Mouse (Mus musculus) limb, embryonic 13.5 days (tissue): ENCODE data around the gene 1700061G19Rik. TPM values are rescaled to one million over a fixed set of nuclear protein-coding genes. Genes with fewer than 3 reads are reported as not detected.

ENCODE experiments used
- ATAC-seq: fragments of 200-750 bp; cut with Nextera tagmentation; 2 replicates; pipeline ENCODE4 v1.8.0; 2017; ENCODE audit warnings: low read depth, moderate number of reproducible peaks, moderate TSS enrichment; ENCODE audit not compliant: low FRiP score
- H3K27ac ChIP-seq: fragments of 300-500 bp; sonication (generic); 2 replicates; pipeline ENCODE4 v1.5.1; 2015; ENCODE audit warnings: inconsistent platforms, mild to moderate bottlenecking, moderate library complexity
- H3K27me3 ChIP-seq: fragments of 300-500 bp; sonication (generic); 2 replicates; pipeline ENCODE4 v1.6.1; 2015; ENCODE audit warnings: mild to moderate bottlenecking, inconsistent platforms
- H3K36me3 ChIP-seq: fragments of 300-500 bp; sonication (generic); 2 replicates; pipeline ENCODE4 v1.6.1; 2015; ENCODE audit warnings: inconsistent platforms, mild to moderate bottlenecking, moderate library complexity
- H3K4me1 ChIP-seq: fragments of 300-500 bp; sonication (generic); 2 replicates; pipeline ENCODE4 v1.6.1; 2015; ENCODE audit warnings: inconsistent platforms
- H3K4me2 ChIP-seq: fragments of 300-500 bp; sonication (generic); replicated peaks from 2 replicates; pipeline ENCODE4 v1.6.1; 2015; ENCODE audit warnings: inconsistent platforms, mild to moderate bottlenecking, moderate library complexity
- H3K4me3 ChIP-seq: fragments of 300-500 bp; sonication (generic); 2 replicates; pipeline ENCODE4 v1.5.1; 2015; ENCODE audit warnings: moderate library complexity, mild to moderate bottlenecking, inconsistent platforms
- H3K9ac ChIP-seq: fragments of 300-500 bp; sonication (generic); 2 replicates; pipeline ENCODE4 v1.6.1; 2015; ENCODE audit warnings: mild to moderate bottlenecking, inconsistent platforms
- H3K9me3 ChIP-seq: fragments of 300-500 bp; sonication (generic); 2 replicates; pipeline ENCODE4 v1.6.1; 2016; ENCODE audit warnings: inconsistent platforms
- WGBS: fragments of 180-500 bp; shearing (Covaris S2); methylation state at CpG from one replicate; pipeline ENCODE4 v1.1.7; 2015; 5-methylcytosine and 5-hydroxymethylcytosine counted together
- polyA plus RNA-seq: library from polyadenylated mRNA; unstranded; fragments of >200 nt; fragmentation: Nextera tagmentation; extraction: Ambion mirVana; gene quantifications from 2 replicates; pipeline ENCODE4 v1.2.1, GENCODE M21; 2015

Gene 1700061G19Rik
- polyA plus RNA-seq, 1 experiment from 2014 or later = 0.47 TPM

- ATAC-seq = no peak
- WGBS = 86% methylated on average over 5 of the region's 5 CpGs
These were observed 26.5 kb upstream of the 1700061G19Rik start for GRCm38 (mm10) chr17:56848785-56849184.

GRCm38 (mm10) chr17:56849710-56850109 is 25.6 kb upstream of the 1700061G19Rik start:
- no peaks in the 10 kb centered on the region for H3K4me1 ChIP-seq
- ATAC-seq = no peak
- no peak overlapping the region for H3K4me2 ChIP-seq
- 87% methylated on average over 13 of the region's 13 CpGs for WGBS
- no peaks in the 10 kb centered on the region for H3K27me3 ChIP-seq
- H3K9me3 ChIP-seq = no peaks in the 10 kb centered on the region
- no peak overlapping the region for H3K27ac ChIP-seq
- H3K4me3 ChIP-seq = no peak overlapping the region
- H3K9ac ChIP-seq = no peak overlapping the region
- no peaks in the 10 kb centered on the region for H3K36me3 ChIP-seq

More at GRCm38 (mm10) chr17:56848785-56849184, 26.5 kb upstream of the 1700061G19Rik start:
- Histone ChIP-seq H3K4me3 (no peak overlapping the region), H3K4me2 (no peak overlapping the region), H3K4me1 (no peaks in the 10 kb centered on the region), H3K9me3 (no peaks in the 10 kb centered on the region), H3K27ac (no peak overlapping the region), H3K9ac (no peak overlapping the region), H3K27me3 (no peaks in the 10 kb centered on the region), H3K36me3 (no peaks in the 10 kb centered on the region)

- Histone ChIP-seq H3K4me2 (no peak overlapping the region), H3K36me3 (no peaks in the 10 kb centered on the region), H3K9ac (no peak overlapping the region), H3K4me1 (no peaks in the 10 kb centered on the region), H3K4me3 (no peak overlapping the region), H3K27ac (no peak overlapping the region), H3K27me3 (no peaks in the 10 kb centered on the region), H3K9me3 (no peaks in the 10 kb centered on the region)
- 74% methylated on average over 3 of the region's 3 CpGs for WGBS
- no peak for ATAC-seq
These were observed 24.1 kb upstream of the 1700061G19Rik start for GRCm38 (mm10) chr17:56851167-56851566.

GRCm38 (mm10) chr17:56855421-56855820 is 19.9 kb upstream of the 1700061G19Rik start:
- Histone ChIP-seq H3K36me3 (no peaks in the 10 kb centered on the region), H3K27me3 (no peaks in the 10 kb centered on the region), H3K9me3 (no peaks in the 10 kb centered on the region), H3K27ac (no peak overlapping the region), H3K4me2 (no peak overlapping the region), H3K4me1 (no peaks in the 10 kb centered on the region), H3K4me3 (no peak overlapping the region), H3K9ac (no peak overlapping the region)
- 87% methylated on average over 3 of the region's 3 CpGs for WGBS
- no peak for ATAC-seq

- no peak overlapping the region for H3K4me2 ChIP-seq
- H3K27me3 ChIP-seq = no peaks in the 10 kb centered on the region
- no peaks in the 10 kb centered on the region for H3K4me1 ChIP-seq
- H3K36me3 ChIP-seq = no peaks in the 10 kb centered on the region
- no peak overlapping the region for H3K27ac ChIP-seq
- no peak overlapping the region for H3K9ac ChIP-seq
- H3K4me3 ChIP-seq = no peak overlapping the region
- ATAC-seq = no peak
- 57% methylated on average over 4 of the region's 4 CpGs for WGBS
- no peaks in the 10 kb centered on the region for H3K9me3 ChIP-seq
These were observed 17.1 kb upstream of the 1700061G19Rik start for GRCm38 (mm10) chr17:56858216-56858615.

GRCm38 (mm10) chr17:56858922-56859321 is 16.4 kb upstream of the 1700061G19Rik start:
- Histone ChIP-seq H3K9me3 (no peaks in the 10 kb centered on the region), H3K27ac (no peak overlapping the region), H3K27me3 (no peaks in the 10 kb centered on the region), H3K4me3 (no peak overlapping the region), H3K4me2 (no peak overlapping the region), H3K36me3 (no peaks in the 10 kb centered on the region), H3K4me1 (no peaks in the 10 kb centered on the region), H3K9ac (no peak overlapping the region)
- no peak for ATAC-seq
- 48% methylated on average over 7 of the region's 7 CpGs for WGBS

- H3K4me1 ChIP-seq = peaks cover 4% of the 10 kb centered on the region; the same call in 1 of the 2 replicates
- no peaks in the 10 kb centered on the region for H3K9me3 ChIP-seq
- WGBS = 47% methylated on average over 3 of the region's 3 CpGs
- no peaks in the 10 kb centered on the region for H3K36me3 ChIP-seq
- no peaks in the 10 kb centered on the region for H3K27me3 ChIP-seq
- ATAC-seq = no peak
- H3K4me2 ChIP-seq = no peak overlapping the region
- no peak overlapping the region for H3K27ac ChIP-seq
- H3K4me3 ChIP-seq = no peak overlapping the region
- H3K9ac ChIP-seq = no peak overlapping the region
These were observed 14.1 kb upstream of the 1700061G19Rik start for GRCm38 (mm10) chr17:56861197-56861596.

- Histone ChIP-seq H3K4me2 (no peak overlapping the region), H3K9ac (no peak overlapping the region), H3K27me3 (no peaks in the 10 kb centered on the region), H3K36me3 (no peaks in the 10 kb centered on the region), H3K9me3 (0 out of 2 replicates have a peak, but pooled peaks cover 8% of the 10 kb centered on the region), H3K4me3 (no peak overlapping the region), H3K27ac (no peak overlapping the region), H3K4me1 (peaks cover 4% of the 10 kb centered on the region; the same call in 1 of the 2 replicates)
- ATAC-seq = no peak
- WGBS = 63% methylated on average over 7 of the region's 7 CpGs
These were observed 9.2 kb upstream of the 1700061G19Rik start for GRCm38 (mm10) chr17:56866071-56866470.

GRCm38 (mm10) chr17:56869481-56869977 is 5.7 kb upstream of the 1700061G19Rik start:
- H3K4me1 ChIP-seq = peaks cover 4% of the 10 kb centered on the region; the same call in 1 of the 2 replicates
- H3K4me2 ChIP-seq = no peak overlapping the region
- ATAC-seq = no peak
- H3K4me3 ChIP-seq = no peak overlapping the region
- no peak overlapping the region for H3K9ac ChIP-seq
- H3K9me3 ChIP-seq = 0 out of 2 replicates have a peak, but pooled peaks cover 8% of the 10 kb centered on the region
- no peak overlapping the region for H3K27ac ChIP-seq
- WGBS = 60% methylated on average over 9 of the region's 9 CpGs
- H3K27me3 ChIP-seq = no peaks in the 10 kb centered on the region
- no peaks in the 10 kb centered on the region for H3K36me3 ChIP-seq

GRCm38 (mm10) chr17:56870287-56870953 is 4.9 kb upstream of the 1700061G19Rik start:
- H3K9me3 ChIP-seq = 0 out of 2 replicates have a peak, but pooled peaks cover 8% of the 10 kb centered on the region
- no peak overlapping the region for H3K27ac ChIP-seq
- no peak for ATAC-seq
- no peaks in the 10 kb centered on the region for H3K36me3 ChIP-seq
- no peaks in the 10 kb centered on the region for H3K27me3 ChIP-seq
- WGBS = 70% methylated on average over 15 of the region's 15 CpGs
- H3K4me3 ChIP-seq = no peak overlapping the region
- H3K4me1 ChIP-seq = peaks cover 4% of the 10 kb centered on the region; the same call in 1 of the 2 replicates
- H3K4me2 ChIP-seq = no peak overlapping the region
- H3K9ac ChIP-seq = no peak overlapping the region

GRCm38 (mm10) chr17:56871767-56872166 is 3.5 kb upstream of the 1700061G19Rik start:
- ATAC-seq = no peak
- H3K9ac ChIP-seq = no peak overlapping the region
- H3K4me1 ChIP-seq = no peaks in the 10 kb centered on the region
- H3K4me2 ChIP-seq = no peak overlapping the region
- H3K4me3 ChIP-seq = no peak overlapping the region
- 75% methylated on average over 8 of the region's 8 CpGs for WGBS
- H3K9me3 ChIP-seq = 0 out of 2 replicates have a peak, but pooled peaks cover 7% of the 10 kb centered on the region
- no peaks in the 10 kb centered on the region for H3K27me3 ChIP-seq
- no peak overlapping the region for H3K27ac ChIP-seq
- H3K36me3 ChIP-seq = no peaks in the 10 kb centered on the region

GRCm38 (mm10) chr17:56872512-56872911 is 2.8 kb upstream of the 1700061G19Rik start:
- H3K27me3 ChIP-seq = no peaks in the 10 kb centered on the region
- no peak overlapping the region for H3K27ac ChIP-seq
- no peak overlapping the region for H3K4me2 ChIP-seq
- ATAC-seq = no peak
- H3K4me3 ChIP-seq = no peak overlapping the region
- no peaks in the 10 kb centered on the region for H3K4me1 ChIP-seq
- H3K36me3 ChIP-seq = no peaks in the 10 kb centered on the region
- H3K9ac ChIP-seq = no peak overlapping the region
- H3K9me3 ChIP-seq = no peaks in the 10 kb centered on the region
- WGBS = 76% methylated on average over 7 of the region's 7 CpGs

GRCm38 (mm10) chr17:56874237-56874636 is 1.0 kb upstream of the 1700061G19Rik start, which contains the start of gene Acsbg2:
TSS of gene Acsbg2 (minus strand) at chr17:56874447.
- no peak within 1 kb of the TSS for H3K27ac ChIP-seq
- H3K4me2 ChIP-seq = no peak within 1 kb of the TSS
- H3K27me3 ChIP-seq = no peaks in the 10 kb centered on the region
- 89% methylated on average over 2 of the region's 2 CpGs for WGBS
- no peak for ATAC-seq
- H3K9ac ChIP-seq = no peak within 1 kb of the TSS
- no peaks in the 10 kb centered on the region for H3K36me3 ChIP-seq
- H3K4me1 ChIP-seq = no peaks in the 10 kb centered on the region
- H3K4me3 ChIP-seq = no peak within 1 kb of the TSS
- no peaks in the 10 kb centered on the region for H3K9me3 ChIP-seq
